Mouse (Mus musculus): Measurements from ENCODE around the gene Clip2. TPM values are rescaled to one million over a fixed set of nuclear protein-coding genes. Genes with fewer than 3 reads are reported as not detected.
A peak's percentile ranks its signal among the peaks of the same experiment; 100 is the strongest.

Clip2 gene
- total RNA-seq, 1 experiment from 2014 or later, result 23.4 TPM

DNA sequence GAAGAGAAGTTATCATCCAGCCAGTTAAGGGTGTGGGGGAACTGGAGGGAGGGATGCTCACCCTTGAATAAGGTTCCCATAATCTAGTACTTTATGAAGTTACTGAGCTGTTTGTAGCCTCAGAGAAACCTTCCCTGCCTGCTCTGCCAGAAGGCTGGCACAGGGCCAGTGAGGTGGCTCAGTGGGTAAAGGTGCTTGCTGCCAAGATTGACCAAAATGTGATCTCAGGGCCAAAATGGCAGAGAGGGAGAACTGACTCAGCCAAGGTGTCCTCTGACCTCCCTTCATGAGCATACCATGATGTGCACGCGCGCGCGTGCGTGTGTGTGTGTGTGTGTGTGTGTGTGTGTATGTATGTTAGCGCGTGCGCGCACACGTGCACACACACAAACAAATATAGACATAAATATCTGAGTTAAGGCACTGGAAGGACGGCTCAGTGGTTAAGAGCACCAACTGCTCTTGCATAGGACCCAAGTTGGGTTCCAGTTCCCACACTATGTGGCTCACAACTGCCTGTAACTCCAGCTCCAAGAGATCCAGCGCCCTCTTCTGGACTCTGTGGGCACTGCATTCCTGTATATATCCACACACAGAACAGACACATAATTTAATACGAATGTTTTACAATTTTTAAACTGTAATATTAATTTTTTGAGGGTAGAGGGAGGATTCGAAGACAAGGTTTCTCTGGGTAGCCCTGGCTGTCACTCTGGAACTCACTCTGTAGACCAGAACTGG, 26.1 kb downstream of the Clip2 start:
- no peak for DNase-seq

DNA sequence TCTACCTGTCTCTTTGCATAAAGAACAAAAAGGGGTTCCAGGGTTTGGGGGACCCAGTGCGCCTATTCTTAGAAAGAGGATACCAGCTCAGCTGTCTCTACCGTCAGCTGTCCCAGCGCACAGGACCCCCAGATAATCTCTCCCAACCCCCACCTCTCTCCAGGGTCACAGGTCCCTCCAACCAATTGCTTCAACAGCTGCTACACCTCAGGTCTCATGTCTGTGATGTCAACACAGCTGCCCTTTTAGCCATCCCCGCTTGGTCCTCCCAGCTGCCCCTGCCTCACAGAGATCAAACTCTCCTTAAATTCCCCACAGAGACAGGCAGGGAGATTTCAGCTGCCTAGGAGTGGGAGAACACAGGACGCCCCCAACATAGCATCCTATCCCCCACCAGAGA, 28.5 kb downstream of the Clip2 start:
- no peak for DNase-seq

DNA sequence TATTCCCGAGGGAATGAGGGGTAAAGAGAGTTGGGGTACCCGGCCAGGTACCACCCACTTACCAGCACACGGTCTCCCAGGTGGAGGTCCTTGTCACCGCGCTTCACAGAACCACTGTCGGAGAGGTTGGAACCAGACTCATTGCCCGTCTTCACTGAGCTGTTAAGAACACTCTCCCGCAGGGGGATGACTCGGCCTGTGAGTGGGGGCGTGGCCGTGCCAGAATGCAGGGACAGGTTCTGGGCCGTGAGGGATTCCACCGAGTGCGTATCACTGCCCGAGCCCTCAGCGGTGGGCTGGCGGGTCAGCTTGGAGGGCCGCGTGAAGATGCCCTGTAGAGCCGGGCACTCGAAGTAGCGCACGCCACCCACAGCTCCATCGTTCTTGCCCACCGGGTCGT, 29.7 kb downstream of the Clip2 start:
- DNase-seq, result no peak

DNA sequence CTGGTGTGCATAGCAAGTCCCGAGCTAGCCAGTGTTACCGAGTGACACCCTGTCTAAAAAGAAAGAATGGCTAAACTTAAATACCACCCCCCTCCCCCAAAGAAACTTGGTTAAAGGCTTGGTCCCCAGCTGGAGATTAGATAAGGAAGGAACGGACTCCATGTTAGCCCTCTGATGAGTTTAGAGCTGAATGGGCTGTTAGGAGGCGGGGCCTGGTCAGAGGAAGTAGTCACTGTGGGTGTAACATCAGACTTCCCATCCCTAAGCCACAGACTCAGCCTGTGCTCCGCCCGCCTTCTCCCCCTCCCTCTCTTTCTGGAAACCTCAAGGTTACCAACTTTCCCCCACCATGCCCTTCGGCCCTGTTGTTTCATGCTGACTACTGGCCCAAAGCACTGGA, 30.4 kb downstream of the Clip2 start:
- no peak for DNase-seq

DNA sequence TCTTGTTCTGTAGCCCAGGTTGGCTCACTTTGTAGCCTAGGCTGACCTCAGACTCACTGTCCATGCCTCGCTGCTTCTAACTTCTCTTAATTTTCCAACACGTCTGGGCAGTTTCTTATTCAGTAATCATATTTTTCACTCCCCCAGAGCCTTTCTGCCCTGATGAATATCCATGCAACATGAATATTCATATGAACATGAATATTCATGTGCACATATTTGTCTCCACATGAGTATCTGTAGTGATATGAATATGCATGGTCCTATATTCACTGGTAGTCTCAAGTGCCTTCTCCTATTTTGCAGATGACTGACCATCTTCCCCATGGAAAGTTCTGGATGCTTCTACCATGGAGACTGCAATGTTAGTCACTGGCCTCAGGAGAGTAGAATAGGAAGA, 31.1 kb downstream of the Clip2 start:
- DNase-seq, result no peak

DNA sequence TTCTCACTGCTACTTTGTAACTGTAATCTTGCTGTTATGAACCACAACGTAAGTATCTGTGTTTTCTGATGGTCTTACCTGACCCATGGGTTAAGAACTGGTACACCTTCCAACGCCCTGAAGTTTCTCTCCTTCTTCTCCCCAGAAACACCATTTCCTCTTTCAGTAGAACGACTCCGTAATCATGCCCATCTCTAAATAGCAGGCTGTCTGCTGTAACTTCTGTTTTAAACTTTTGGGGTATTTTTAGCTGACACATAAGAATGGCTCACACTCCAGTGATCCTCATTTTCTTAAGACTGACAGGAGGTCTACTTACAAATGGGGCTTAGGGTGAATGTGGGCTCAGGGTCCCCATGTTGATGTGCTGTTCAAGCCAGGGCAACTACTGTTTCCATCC, 32.1 kb downstream of the Clip2 start:
- DNase-seq, result no peak

DNA sequence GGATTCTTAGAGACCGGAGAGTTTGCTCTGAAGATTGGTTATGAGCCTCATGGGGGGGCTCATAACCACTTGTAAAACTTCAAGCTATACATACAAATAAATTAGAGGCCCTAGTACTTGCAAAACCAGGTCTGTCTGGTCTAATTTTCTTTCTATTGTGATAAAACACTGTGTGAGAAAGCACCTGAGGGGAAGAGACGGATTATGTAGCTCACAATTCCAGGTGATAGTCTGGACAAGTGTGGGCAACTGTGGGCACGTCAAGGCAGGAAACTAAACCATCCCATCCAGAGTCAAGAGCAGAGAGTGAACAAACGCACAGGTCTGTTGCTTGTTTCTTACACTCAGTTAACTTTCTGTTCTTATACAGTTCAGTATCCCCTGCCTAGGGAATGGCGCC, 32.8 kb downstream of the Clip2 start:
- DNase-seq, result no peak

DNA sequence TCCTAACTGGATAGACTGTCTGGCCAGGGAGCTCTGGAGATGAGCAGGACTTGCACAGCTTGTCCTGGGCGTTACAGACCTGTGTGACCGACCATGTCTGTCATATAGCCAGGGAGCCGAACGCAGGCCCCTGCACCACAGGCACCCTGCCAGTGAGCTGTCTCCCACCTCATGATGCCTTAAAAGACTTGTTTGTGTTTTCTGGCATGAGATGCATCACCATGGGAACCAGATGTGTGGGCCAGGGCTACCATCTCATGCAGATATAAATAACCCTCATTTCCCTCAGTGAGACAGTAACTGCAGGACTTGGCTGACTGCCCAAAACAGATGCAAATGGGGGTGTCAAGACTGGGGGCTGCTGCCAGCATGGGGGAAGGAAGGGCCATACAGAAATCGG, 40.1 kb downstream of the Clip2 start:
- no peak for DNase-seq

DNA sequence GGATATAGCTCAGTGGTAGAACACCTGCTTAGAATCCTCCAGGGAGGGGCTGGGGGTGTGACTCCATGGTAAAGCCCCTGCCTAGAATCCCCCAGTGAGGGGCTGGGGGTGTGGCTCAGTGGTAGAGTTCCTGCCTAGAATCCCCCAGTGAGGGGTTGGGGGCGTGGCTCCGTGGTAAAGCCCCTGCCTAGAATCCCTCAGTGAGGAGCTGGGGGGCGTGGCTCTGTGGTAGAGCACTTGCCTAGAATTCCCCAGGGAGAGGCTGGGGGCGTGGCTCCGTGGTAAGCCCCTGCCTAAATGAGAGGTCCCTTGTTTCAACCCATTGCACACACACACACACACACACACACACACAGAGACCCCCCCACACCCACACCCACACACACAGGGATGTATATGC, 42.0 kb downstream of the Clip2 start:
- DNase-seq, result no peak

DNA sequence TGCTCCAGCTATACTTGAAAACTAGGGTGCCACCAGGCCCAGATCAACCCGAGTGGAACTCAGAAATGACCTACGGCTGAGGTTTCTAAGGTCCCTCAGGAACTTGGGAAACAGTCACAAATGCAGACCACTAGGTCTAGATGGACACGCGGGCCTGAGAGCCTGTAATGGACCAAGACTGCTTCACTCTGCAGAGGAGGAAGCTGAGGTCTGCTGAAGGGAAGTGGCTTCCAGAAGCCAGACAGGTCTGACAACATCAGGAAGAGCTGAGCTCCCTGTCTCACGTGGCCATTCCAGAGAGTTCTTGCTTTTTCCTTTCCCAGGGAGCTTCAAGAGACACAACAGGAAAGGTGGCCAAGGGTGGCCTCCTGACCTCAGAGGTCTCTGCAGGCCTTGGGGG, 43.3 kb downstream of the Clip2 start:
- no peak for DNase-seq

DNA sequence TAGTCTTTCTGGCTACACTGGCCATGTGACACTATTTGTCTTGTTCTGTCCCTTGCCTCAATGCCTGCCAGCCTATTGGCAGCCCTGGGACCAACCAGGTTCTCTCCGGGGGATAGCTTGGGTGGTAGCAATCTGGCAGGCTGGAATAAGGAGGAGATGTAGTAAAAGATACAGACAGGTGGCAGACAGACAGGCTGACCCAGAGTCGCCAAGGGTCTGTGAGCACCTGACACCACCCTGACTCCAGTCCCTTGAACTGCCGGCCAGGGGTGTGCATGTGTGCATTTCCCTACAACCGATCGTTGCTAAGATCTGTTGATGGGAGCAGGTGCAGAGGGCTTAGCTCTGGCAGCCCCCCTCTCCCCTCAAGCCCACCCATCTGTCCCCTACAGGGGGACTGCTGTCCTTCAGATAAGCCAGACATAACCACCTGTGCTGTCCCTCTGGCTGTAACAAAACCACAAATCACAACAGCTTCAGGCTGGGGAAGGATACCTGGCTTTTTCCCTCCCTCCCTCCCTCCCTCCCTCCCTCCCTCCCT, 44.3 kb downstream of the Clip2 start:
- DNase-seq, result no peak

DNA sequence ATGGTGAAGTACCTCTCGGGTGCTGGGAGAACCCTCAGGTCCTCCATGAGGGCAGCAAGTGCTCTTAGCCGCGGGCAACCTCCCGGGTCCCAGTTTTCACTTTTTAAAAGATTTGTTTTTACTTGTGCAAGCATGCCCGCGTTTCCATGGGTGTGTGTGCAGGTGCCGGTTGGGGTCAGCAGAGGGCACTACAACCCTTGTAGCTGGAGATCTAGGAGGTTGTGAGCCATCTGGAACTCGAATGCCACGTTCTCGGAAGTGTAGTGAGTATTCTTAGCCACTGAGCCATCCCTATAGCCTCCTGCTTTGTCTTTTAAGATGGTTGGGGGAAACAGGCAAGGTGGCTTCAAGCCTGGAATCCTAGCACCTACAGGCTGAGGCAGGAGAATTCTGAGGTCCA, 44.9 kb downstream of the Clip2 start:
- DNase-seq, result peak; percentile 87

DNA sequence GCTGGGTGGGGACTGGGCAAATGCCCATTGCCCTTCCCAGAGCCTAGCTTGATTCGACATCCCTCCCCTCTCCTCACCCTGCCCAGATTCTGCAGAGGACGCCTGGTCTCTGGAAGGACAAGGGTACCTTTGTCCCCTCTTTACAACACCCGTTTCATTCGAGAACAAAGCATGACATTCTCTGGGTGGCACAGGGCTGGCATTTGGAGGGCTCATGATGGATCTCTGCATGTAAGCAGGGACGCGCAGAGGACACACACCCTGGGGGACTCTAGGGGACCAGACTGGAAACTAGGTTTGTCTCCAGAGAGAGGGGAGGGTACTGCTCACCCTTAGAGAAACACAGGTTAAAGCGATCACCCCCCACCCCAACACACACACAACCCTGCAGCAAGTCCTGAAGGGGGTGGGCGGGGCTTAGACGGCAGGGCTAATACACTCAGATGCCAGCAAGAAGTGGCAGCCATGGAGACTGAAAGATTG, 46.4 kb downstream of the Clip2 start:
- DNase-seq, result no peak

DNA sequence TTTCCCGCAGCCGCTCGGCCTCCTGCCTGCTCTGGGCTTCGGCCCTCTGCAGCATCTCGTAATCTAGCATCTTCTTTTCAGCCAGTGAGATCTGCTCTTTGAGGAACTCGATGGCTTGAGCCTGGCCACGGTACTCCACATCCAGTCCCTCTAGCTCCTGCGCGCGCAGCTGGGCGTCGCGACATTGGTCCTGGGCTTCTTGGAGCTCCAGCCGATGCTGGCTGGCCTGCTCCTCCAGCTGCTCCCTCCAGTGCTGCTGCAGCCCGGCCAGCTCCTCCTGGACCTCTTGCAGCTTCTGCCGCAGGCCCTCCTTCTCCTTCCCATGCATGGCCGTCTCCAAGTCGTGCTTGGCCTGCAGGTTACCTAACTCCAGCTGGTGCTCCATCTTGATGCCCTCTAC, 49.6 kb downstream of the Clip2 start:
- DNase-seq, result no peak

DNA sequence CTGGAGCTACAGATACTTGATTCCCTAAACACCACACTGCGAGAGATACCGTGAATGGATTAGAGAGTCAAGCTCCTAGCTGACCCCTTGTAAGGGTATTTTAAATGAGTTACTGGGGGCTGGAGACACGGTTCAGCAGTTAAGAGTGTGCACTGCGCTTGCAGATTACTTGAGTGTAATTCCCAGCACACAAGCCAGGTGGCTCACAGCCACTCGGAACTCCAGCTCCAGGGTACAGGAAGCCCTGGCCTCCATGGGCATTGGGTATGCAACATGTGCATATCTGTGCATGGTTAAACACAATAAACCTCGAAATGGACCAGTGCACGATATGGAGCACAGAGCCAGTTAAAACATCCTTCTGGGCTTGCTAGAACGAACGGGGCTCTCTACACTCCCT, 50.8 kb downstream of the Clip2 start:
- no peak for DNase-seq

DNA sequence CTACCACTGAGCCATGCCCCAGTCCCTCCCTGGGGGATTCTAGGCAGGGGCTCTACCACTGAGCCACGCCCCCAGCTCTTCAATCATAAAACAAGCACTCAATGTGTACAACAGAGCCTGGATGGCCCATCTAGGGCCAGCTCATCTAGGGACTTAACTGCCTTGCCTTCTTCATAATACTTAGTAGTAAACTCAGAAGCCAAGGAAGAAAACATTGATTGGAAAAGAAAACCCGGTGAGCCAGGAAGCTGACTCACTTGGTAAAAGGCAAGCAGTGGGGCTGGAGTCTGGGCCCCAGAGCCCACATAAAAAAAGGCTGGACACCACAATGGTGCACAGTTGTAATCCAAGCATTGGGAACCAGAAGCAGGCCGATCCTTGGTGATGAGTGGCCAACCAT, 51.6 kb downstream of the Clip2 start:
- DNase-seq, result no peak

DNA sequence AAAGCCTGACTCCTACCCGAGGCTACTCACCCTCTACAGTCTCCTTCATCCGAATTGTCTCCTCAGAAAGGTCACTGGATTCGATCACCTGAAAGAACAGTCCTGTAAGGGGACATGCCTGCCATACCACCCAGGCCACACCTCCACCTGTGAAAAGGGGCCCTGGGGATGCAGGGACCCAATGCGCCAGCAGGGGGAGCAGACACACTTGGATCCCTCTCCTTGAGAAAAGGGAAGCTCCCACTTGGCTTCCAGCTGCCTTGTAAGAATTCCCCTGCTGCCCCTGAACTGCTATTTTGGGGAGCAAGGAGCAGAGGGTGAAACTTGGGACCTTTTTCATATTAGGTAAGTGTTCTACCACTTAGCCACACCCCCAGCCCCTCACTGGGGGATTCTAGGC, 52.2 kb downstream of the Clip2 start:
- peak; percentile 77 for DNase-seq

DNA sequence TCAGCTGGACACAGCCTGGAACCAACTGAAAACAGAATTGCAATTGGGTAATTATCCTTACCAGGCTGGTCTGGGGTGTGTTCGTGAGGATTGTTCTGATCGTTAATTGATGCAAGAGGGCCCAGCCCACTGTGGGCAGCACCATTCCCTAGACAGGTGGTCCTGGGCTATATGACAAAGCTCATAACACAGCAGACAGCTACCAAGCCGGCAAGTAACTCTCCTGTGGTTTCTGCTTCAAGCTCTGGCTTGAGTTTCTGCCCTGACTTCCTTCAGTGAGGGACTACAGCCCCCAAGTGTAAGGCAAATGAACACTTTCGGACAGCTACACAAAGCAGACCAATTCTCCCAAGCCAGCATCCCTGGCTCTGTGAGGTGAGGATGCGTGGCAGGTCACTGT, 55.2 kb downstream of the Clip2 start:
- no peak for DNase-seq

DNA sequence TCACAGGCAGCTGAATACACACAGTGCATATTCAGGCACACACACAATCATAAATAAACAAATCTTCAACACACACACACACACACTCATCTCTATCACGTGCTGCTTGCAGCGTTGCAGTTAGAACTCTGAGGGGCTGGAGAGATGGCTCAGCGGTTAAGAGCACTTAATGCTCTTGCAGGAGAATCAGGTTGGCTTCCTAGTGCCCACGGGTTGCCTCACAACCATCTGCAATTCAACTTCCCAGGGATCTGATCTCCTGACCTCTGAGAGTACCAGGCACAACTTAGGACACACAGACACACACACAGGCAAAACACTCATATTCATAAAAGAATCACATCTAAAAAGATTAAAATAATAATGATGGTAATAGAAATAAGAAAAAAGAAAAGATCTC, 56.4 kb downstream of the Clip2 start:
- DNase-seq, result no peak

DNA sequence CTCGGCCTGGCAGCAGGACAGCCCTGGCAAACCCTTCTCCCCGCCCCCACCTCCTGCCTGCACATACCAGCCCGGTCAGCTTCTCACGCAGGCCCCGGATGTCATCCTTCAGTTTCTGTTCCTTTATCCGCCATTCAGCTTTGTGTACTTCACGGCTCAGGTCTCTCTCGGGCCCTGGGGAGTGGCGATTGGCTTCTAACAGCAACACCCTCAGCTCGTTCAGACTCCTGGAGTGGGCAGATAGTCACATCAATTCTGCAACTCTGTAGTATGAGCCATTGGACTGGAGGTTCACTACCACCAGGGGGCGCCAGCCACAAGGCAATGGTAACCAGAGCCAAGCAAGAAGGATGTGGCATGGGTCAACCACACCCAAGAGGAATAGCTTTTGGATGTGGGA, 58.1 kb downstream of the Clip2 start:
- peak; percentile 95 for DNase-seq

DNA sequence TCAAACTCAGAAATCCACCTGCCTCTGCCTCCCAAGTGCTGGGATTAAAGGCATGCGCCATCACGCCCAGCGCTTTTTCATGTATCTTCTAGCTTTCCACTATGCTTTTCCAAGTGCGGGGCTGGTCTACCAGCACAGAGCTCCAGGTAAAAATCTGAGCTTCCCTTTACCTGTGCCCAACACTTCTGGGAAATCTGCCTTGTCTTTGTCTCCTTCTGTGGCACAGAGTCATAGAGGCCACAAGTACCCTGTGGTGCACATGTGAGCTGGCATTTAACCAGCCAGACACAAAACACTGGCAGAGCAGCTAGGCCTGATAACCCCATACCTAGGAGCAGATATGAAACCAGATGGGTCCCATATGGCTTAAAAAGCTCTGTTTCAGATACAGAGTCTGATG, 59.3 kb downstream of the Clip2 start:
- no peak for DNase-seq

DNA sequence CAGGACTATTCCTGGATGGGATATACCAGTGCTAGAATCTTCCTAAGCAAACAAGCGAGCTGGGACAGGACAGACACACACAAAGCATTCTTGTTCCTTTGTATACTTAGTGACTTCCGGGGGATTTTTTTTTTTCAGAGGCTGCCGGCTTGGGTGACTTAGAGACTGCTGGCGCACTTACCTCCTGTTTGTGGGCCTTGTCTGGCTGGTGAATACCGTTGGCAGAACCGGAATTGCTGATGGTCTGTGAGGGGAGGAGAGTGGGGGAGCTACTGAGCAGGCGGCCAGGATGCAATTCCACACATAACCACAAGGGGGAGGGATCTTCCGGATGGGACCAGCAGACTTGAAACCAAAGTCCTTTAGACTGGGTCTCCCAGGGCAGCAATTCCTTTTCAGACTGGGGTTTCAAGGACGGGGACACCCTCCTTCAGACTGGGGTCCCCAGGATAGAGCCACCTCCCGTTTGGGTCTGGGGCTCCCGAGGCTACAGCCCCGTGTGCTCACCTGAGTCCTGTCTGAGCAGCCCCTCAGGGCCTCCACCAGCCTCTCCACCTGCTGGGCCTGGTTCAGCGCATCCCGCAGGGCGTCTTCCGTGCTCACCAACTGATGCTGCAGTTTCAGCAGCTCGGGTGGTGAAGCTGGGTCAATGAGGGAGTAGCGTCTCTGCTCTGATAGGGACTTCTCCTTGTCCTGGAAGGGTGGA, 60.4 kb downstream of the Clip2 start:
- peak; percentile 92 for DNase-seq

DNA sequence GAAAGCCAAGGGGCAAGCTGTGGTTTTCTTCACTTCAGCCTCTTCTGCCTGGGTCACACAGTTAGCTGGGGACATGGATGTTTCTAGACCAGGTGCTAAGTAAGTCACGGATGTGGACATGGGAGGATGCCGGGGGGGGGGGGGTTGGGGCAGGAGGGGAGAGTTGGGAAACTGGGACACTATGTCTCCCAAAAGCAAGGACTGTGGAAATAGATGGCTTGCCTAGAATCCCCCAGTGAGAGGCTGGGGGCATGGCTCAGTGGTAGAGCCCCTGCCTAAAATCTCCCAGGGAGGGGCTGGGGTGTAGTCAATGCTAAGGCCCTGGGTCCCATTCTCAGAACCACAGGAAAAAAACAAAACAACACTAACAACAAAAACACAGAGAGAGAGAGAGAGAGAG, 61.0 kb downstream of the Clip2 start:
- DNase-seq, result no peak

DNA sequence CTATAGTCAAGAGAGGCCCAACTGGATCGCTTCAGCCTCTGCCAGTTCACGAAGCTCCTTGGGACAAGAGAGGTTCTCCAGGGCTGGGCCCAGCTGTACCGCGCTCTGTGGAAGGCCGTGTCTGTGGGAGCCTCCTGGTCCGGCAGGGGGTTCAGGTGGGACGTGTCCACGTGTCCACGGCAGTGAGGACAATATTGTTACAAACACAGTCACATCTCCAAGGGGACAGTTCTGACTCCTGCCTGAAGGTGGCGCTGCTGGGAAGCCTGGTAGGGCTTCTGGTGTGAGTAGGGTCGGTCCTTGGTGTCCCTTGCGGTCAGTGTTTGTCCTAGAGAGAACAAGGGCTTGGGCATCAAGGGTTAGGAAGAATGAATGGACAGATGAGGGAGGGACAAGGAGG, 61.8 kb downstream of the Clip2 start:
- DNase-seq, result peak; percentile 61
